Mouse (Mus musculus): Measurements from ENCODE around the gene Creb1.

Gene Creb1

GRCm38 (mm10) chr1:64531548-64531947 lies 897 bp upstream of the Creb1 start:
- CTCF ChIA-PET = no interaction called here
- POLR2A ChIA-PET = interaction anchor here in 3 of 4 experiments (0.5 to 3.0 kb wide), 47 partner anchors 8 to 797 kb away, joined by 3 to 35 read pairs (median 6); partner anchors contain the start of genes Ccnyl1 (in 3 of the 3), Klf7 (in 3 of the 3), Fzd5 (in 2 of the 3) and Plekhm3 (in 2 of the 3)

DNA sequence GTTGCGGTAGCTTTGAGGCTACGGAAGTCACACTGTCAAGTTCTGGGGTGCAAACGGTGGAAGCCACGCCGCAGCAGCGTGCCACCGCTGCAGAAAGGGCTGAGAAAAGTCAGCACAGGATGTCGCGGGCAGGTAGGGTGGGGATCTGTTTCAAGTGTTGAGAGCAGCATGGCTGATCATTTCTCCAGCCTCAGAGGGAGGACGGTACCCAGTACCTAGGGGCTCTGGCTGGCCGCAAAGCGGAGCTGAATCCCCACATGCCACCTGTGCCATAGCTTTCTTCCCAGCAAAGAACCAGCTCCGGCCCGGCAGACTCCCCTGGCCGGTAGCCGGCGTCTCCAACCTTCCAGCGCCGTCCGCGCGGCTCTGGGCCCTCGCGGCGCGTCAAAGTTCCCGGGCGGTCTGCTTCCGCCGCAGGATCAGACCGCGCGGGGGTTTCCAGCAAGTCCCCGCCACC lies 350 bp upstream of the Creb1 start:
- POLR2A ChIA-PET = interaction anchor here in 3 of 4 experiments (0.5 to 3.0 kb wide), 68 partner anchors 8 to 865 kb away, joined by 3 to 35 read pairs (median 5); partner anchors contain the start of genes Ccnyl1 (in 3 of the 3), Klf7 (in 3 of the 3), Fzd5 (in 2 of the 3) and Plekhm3 (in 2 of the 3)
- CTCF ChIA-PET = no interaction called here

- CTCF ChIA-PET = no interaction called here
- POLR2A ChIA-PET = interaction anchor here in 3 of 4 experiments (0.6 to 3.0 kb wide), 28 partner anchors 8 to 866 kb away, joined by 3 to 35 read pairs (median 6); partner anchors contain the start of genes Ccnyl1 (in 3 of the 3), Fzd5 (in 2 of the 3), Klf7 (in 2 of the 3) and Idh1 (in 1 of the 3)
Observed at GRCm38 (mm10) chr1:64533471-64534443, 1.3 kb downstream of the Creb1 start.

DNA sequence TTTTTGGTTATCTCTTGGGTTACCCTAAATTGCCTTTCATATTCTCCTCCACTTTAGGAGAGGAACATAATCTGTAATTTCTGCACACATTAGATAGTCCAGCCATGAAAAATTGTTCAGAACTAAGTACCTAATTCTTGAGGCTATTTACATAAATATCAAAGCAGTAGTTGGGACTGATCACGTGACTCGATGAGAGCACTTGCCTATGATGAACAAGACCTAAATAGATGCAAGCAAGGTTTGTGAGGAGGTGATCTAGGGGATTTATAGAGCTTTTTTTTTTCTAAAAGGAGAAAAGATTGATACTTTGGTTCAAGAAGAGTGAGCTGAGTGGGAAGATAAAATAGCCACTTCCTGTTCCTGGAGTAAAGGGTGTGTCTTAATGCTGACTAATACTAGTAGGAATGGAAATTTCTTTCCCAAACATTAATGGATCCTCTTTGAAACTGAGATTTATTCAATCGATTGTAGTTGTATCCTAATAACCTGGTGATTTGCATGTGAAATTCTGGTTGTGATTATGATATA lies 6.5 kb downstream of the Creb1 start:
- ChIA-PET POLR2A (no interaction called here), CTCF (interaction anchor here in 2 of 4 experiments (0.6 kb wide), 2 partner anchors 1136 to 1726 kb away, joined by 3 to 4 read pairs; no protein-coding TSS in a partner anchor)

- CTCF ChIA-PET = no interaction called here
- POLR2A ChIA-PET = interaction anchor here in 3 of 4 experiments (0.5 to 2.1 kb wide), 5 partner anchors 10 to 1184 kb away, joined by 3 to 16 read pairs (median 4); partner anchors contain the start of gene Creb1 (in 3 of the 3)
Observed at GRCm38 (mm10) chr1:64543750-64544149, 11.3 kb downstream of the Creb1 start.

GRCm38 (mm10) chr1:64546070-64546469 lies 13.6 kb downstream of the Creb1 start:
- POLR2A ChIA-PET = interaction anchor here in 1 of 4 experiments (0.7 to 1.7 kb wide), 4 partner anchors 9 to 175 kb away, joined by 3 to 5 read pairs (median 4); no protein-coding TSS in a partner anchor
- CTCF ChIA-PET = interaction anchor here in 2 of 4 experiments (0.6 to 1.4 kb wide), 2 partner anchors 9 to 623 kb away, joined by 3 to 4 read pairs; no protein-coding TSS in a partner anchor

DNA sequence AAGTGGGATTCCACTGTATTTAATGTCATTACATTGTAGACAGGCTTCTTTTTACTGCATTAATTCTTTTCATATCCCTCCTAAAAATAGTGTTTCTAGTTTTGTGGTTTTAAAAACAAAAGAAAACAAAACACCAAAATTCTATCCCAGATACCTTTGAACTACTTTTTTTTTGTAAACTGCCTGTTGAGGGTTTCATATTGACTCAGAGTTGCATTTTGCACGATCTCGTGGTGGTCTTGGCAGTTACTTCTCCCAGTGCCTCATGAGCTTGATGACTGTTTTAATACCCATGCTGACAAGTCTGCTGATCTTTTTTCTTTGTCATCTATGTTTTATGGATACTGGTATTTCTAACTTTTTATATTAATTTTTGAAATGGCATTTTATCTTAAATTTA lies 16.9 kb downstream of the Creb1 start:
- CTCF ChIA-PET = no interaction called here
- POLR2A ChIA-PET = interaction anchor here in 2 of 4 experiments (1.0 to 2.4 kb wide), 2 partner anchors 9 to 141 kb away, joined by 3 to 7 read pairs; partner anchors contain the start of gene Ccnyl1 (in 1 of the 2)

DNA sequence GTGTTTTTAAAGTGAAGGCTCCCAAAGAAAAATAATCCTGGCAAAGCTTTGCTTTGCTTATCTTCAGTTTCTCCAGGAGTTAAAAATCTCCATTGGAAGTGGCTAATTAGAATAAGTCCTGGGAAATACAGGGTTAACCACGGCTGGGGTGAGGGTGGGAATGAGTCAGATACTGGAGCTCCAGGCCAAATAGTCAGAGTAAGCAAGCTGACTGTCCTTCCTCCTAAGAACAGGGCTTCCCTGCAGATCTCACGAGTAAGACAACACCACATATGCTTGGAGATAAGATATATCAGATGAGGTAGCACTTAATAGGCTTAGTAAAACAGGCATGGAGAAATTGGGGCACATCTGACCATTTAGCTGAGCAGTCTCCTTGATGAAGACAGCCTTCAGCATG lies 19.5 kb downstream of the Creb1 start:
- CTCF ChIA-PET = interaction anchor here in 1 of 4 experiments (0.5 kb wide), 1 partner anchor 38 kb away, joined by 4 read pairs; no protein-coding TSS in a partner anchor
- POLR2A ChIA-PET = interaction anchor here in 1 of 4 experiments (2.2 kb wide), 1 partner anchor 20 kb away, joined by 7 read pairs; the partner anchor contains the start of gene Creb1

DNA sequence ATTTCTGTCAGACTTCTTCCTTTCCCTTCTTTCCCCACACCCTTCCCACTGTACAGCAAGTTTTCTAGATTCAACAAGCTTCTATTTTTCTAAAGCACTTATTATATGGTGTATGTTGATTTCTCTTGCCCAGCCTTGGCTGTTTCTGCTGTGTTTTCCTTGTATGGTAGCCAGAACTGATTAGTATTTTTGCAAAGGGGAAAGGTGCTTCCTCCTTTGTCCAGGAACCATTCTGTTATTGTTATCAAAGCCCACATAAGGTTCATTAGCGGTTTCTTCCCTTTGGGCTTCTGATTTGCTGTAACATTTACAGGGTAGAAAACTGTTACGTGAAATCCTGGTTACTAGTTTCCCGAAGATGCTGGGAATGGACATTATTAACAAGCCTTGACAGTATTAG lies 27.7 kb downstream of the Creb1 start:
- ChIA-PET CTCF (no interaction called here), POLR2A (no interaction called here)

DNA sequence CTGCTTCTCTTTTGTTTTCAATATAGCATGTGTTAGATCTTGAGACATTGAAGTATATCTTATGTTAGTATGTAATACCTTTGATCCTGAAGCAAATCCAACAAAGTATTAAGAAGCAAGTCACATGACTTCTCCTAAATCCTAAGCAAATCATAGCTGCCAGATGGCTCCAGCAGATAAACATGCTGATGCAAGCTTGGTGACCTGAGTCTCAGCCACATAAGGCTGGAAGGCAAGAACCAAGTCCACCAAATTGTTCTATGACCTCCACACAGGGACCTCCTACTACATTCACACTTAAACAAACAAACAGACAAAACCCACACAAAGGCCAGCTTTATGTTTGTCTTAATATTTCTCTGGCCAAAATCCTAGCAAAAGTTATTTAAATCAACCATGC lies 35.8 kb downstream of the Creb1 start:
- ChIA-PET POLR2A (interaction anchor here in 1 of 4 experiments (0.5 to 1.8 kb wide), 3 partner anchors 10 to 1042 kb away, joined by 3 to 5 read pairs (median 4); no protein-coding TSS in a partner anchor), CTCF (no interaction called here)

- ChIA-PET CTCF (no interaction called here), POLR2A (interaction anchor here in 1 of 4 experiments (0.6 to 3.1 kb wide), 7 partner anchors 9 to 114 kb away, joined by 3 to 12 read pairs (median 4); partner anchors contain the start of genes Ccnyl1, Creb1 and Mettl21a)
Observed at GRCm38 (mm10) chr1:64576022-64576421, 43.6 kb downstream of the Creb1 start.

GRCm38 (mm10) chr1:64576732-64577131 lies 44.3 kb downstream of the Creb1 start:
- ChIA-PET CTCF (interaction anchor here in 1 of 4 experiments (0.6 to 1.9 kb wide), 3 partner anchors 35 to 487 kb away, joined by 3 to 5 read pairs (median 4); partner anchors contain the start of gene Mettl21a), POLR2A (interaction anchor here in 3 of 4 experiments (1.3 to 3.1 kb wide), 11 partner anchors 12 to 1400 kb away, joined by 3 to 12 read pairs (median 5); partner anchors contain the start of genes Ccnyl1 (in 2 of the 3), Creb1 (in 2 of the 3), Mettl21a (in 2 of the 3) and Eef1b2 (in 1 of the 3))

DNA sequence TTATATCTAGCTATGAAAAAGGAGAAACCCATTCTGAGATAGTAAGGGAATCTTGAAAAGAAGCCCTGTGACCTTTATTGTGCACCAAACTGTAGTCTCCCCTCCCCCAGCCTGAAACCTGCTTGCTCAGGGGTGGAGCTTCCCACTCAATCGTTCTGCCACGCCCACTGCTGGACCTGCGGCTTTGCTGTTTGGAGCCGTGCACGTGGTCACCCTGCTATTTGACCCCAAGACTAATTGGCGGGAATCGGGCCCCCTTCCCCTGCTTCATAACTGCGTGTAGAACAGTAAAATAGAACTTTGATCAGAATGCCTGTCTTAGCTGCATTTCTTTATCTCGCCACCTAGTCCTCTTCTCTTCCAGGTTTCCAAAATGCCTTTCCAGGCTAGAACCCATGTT lies 45.5 kb downstream of the Creb1 start:
- ChIA-PET CTCF (interaction anchor here in 3 of 4 experiments (0.6 to 1.9 kb wide), 4 partner anchors 34 to 1355 kb away, joined by 3 to 5 read pairs (median 3); partner anchors contain the start of gene Mettl21a (in 1 of the 3)), POLR2A (interaction anchor here in 3 of 4 experiments (0.6 to 3.1 kb wide), 22 partner anchors 10 to 910 kb away, joined by 3 to 12 read pairs (median 5); partner anchors contain the start of genes Ccnyl1 (in 3 of the 3), Creb1 (in 2 of the 3), Klf7 (in 2 of the 3) and Mettl21a (in 2 of the 3))

GRCm38 (mm10) chr1:64578801-64579200 lies 46.4 kb downstream of the Creb1 start:
- POLR2A ChIA-PET = interaction anchor here in 3 of 4 experiments (1.4 to 2.7 kb wide), 5 partner anchors 38 to 457 kb away, joined by 3 to 12 read pairs (median 6); partner anchors contain the start of genes Ccnyl1 (in 1 of the 3), Creb1 (in 1 of the 3), Klf7 (in 1 of the 3) and Mettl21a (in 1 of the 3)
- CTCF ChIA-PET = interaction anchor here in 2 of 4 experiments (0.6 to 1.8 kb wide), 2 partner anchors 33 to 1356 kb away, joined by 3 read pairs; no protein-coding TSS in a partner anchor

GRCm38 (mm10) chr1:64598926-64599325 lies 66.5 kb downstream of the Creb1 start:
- ChIA-PET POLR2A (interaction anchor here in 1 of 4 experiments (0.5 to 1.0 kb wide), 2 partner anchors 29 to 92 kb away, joined by 3 read pairs; partner anchors contain the start of gene Ccnyl1), CTCF (interaction anchor here in 1 of 4 experiments (0.6 to 1.0 kb wide), 3 partner anchors 18 to 644 kb away, joined by 3 read pairs; partner anchors contain the start of gene Mettl21a)

GRCm38 (mm10) chr1:64600413-64601077 lies 68.1 kb downstream of the Creb1 start:
- ChIA-PET CTCF (interaction anchor here in 1 of 4 experiments (0.6 kb wide), 1 partner anchor 10 kb away, joined by 3 read pairs; no protein-coding TSS in a partner anchor), POLR2A (interaction anchor here in 2 of 4 experiments (1.2 to 1.6 kb wide), 4 partner anchors 15 to 18 kb away, joined by 3 to 8 read pairs (median 4); partner anchors contain the start of gene Mettl21a (in 2 of the 2))

All from embryonic stem cell, embryonic (primary cell).